29 mouse cellular contexts compared by ENCODE assay signal in genomic region chr12:110902106-110902505, GRCm38 (mm10). TPM values are rescaled to one million over a fixed set of nuclear protein-coding genes. Genes with fewer than 3 reads are reported as not detected.
DNase-seq lines count a peak whose midpoint lies in the region; ATAC-seq and TF ChIP-seq lines count a peak whose summit lies in the region.
"Had no signal": no experiment of that assay in that cellular context is flagged by ENCODE, and none has a peak within 500 bp of the region (broad histone marks: within the 10 kb centered on the region; RNA-seq: fewer than 3 reads in every experiment).

No protein-coding gene starts in this region.

- ATAC-seq in forebrain, embryonic 14.5 days, result no peak
- no peak for ATAC-seq in forebrain, embryonic 12.5 days (ENCODE audit: low FRiP score)
- no peak for ATAC-seq in megakaryocyte-erythroid progenitor cell, adult 5-6 weeks (replicated peaks; ENCODE audit: low FRiP score, low TSS enrichment, poor library complexity, severe bottlenecking)
- ATAC-seq: CD4-positive, CD25-positive, alpha-beta regulatory T cell, adult 4 months; forebrain, embryonic 16.5 days; intestine, embryonic 15.5 days; liver, embryonic 12.5 days; liver, postnatal 0 days had no signal

- TF ChIP-seq POLR2A in brain, embryonic 14.5 days (IDR thresholded peaks at IDR 0.05; ENCODE audit: borderline replicate concordance, extremely low read depth, insufficient read depth, insufficient read length, poor library complexity, severe bottlenecking), result no peak

- no peak overlapping the region for H3K9ac ChIP-seq in forebrain, embryonic 14.5 days (ENCODE audit: low read length)
- H3K9ac ChIP-seq in forebrain, embryonic 12.5 days, result no peak overlapping the region
- H3K9ac ChIP-seq: hindbrain, embryonic 15.5 days; intestine, embryonic 15.5 days; liver, embryonic 12.5 days; liver, postnatal 0 days had no signal

- intact Hi-C loops in left cerebral cortex, adult 2 months (cut with DNase I), result no loop called here

- H3K4me3 ChIP-seq in forebrain, embryonic 14.5 days (ENCODE audit: low read depth, low read length), result no peak overlapping the region
- no peak overlapping the region for H3K4me3 ChIP-seq in forebrain, embryonic 12.5 days (replicated peaks)
- no peak overlapping the region for H3K4me3 ChIP-seq in left cerebral cortex, adult 2 months
- H3K4me3 ChIP-seq: hindbrain, embryonic 10.5 days; hindbrain, embryonic 15.5 days; intestine, embryonic 15.5 days; liver, embryonic 12.5 days had no signal

- 73% methylated on average over 4 of the region's 4 CpGs for WGBS in forebrain, embryonic 14.5 days
- WGBS in forebrain, embryonic 12.5 days, result 83% methylated on average over 4 of the region's 4 CpGs

- H3K4me2 ChIP-seq in forebrain, embryonic 14.5 days (ENCODE audit: low read length), result no peak overlapping the region
- H3K4me2 ChIP-seq in forebrain, embryonic 12.5 days, result no peak overlapping the region
- H3K4me2 ChIP-seq: hindbrain, embryonic 15.5 days; intestine, embryonic 15.5 days; liver, embryonic 12.5 days; midbrain, embryonic 11.5 days had no signal

- no peak for TF ChIP-seq CTCF in left cerebral cortex, adult 2 months (IDR thresholded peaks at IDR 0.05)
- TF ChIP-seq CTCF in brain, embryonic 14.5 days (IDR thresholded peaks at IDR 0.05; ENCODE audit: borderline replicate concordance, extremely low read depth, insufficient read depth, insufficient read length), result no peak

- no peaks in the 10 kb centered on the region for H3K4me1 ChIP-seq in forebrain, embryonic 14.5 days (ENCODE audit: control insufficient read depth, insufficient read depth, low read length)
- H3K4me1 ChIP-seq in forebrain, embryonic 12.5 days, result no peaks in the 10 kb centered on the region
- H3K4me1 ChIP-seq: hindbrain, embryonic 10.5 days; hindbrain, embryonic 15.5 days; intestine, embryonic 15.5 days; liver, embryonic 12.5 days had no signal

- H3K9me3 ChIP-seq in forebrain, embryonic 14.5 days (replicated peaks; ENCODE audit: control insufficient read depth, low read length), result no peaks in the 10 kb centered on the region
- no peaks in the 10 kb centered on the region for H3K9me3 ChIP-seq in forebrain, embryonic 12.5 days
- H3K9me3 ChIP-seq: hindbrain, embryonic 10.5 days; hindbrain, embryonic 15.5 days; intestine, embryonic 15.5 days; liver, embryonic 12.5 days had no signal

- no peaks in the 10 kb centered on the region for H3K27me3 ChIP-seq in forebrain, embryonic 14.5 days (replicated peaks; ENCODE audit: control insufficient read depth, insufficient read depth, low read length)
- no peaks in the 10 kb centered on the region for H3K27me3 ChIP-seq in forebrain, embryonic 12.5 days
- H3K27me3 ChIP-seq: hindbrain, embryonic 15.5 days; intestine, embryonic 15.5 days; liver, embryonic 12.5 days had no signal

- H3K36me3 ChIP-seq in forebrain, embryonic 14.5 days (ENCODE audit: control insufficient read depth, insufficient read depth, low read length), result peaks cover 7% of the 10 kb centered on the region; the same call in 1 of the 2 replicates
- peaks cover 5% of the 10 kb centered on the region; the same call in 1 of the 2 replicates for H3K36me3 ChIP-seq in forebrain, embryonic 12.5 days (replicated peaks)
- H3K36me3 ChIP-seq: hindbrain, embryonic 15.5 days; intestine, embryonic 15.5 days had no signal

- H3K27ac ChIP-seq in forebrain, embryonic 14.5 days (ENCODE audit: low read depth, low read length), result no peak overlapping the region
- no peak overlapping the region for H3K27ac ChIP-seq in forebrain, embryonic 12.5 days
- H3K27ac ChIP-seq in left cerebral cortex, adult 2 months, result peak overlapping the region; percentile 55; the same call in 1 of the 2 replicates
- H3K27ac ChIP-seq: hindbrain, embryonic 10.5 days; hindbrain, embryonic 15.5 days; intestine, embryonic 15.5 days; kidney, postnatal 0 days; liver, embryonic 12.5 days; stomach, postnatal 0 days had no signal

- peak; percentile 1 for DNase-seq in forebrain, embryonic 14.5 days (ENCODE audit: low spot score)
- no peak for DNase-seq in left cerebral cortex, adult 2 months (ENCODE audit: extremely low spot score in 1 of 2, low spot score in 2 of 2)
- no peak for DNase-seq in left cerebral cortex, adult 8-10 months (ENCODE audit: low spot score in 2 of 2)
- DNase-seq in 3134 (ENCODE audit: extremely low read depth, insufficient read length, low spot score), result peak; percentile 18
- peak; percentile 29 for DNase-seq in brain, embryonic 14.5 days (ENCODE audit: low read depth)
- no peak for DNase-seq in c-Kit-positive CD71-positive TER-119-positive erythroid progenitor cells, embryonic 14.5 days (ENCODE audit: low spot score)
- DNase-seq: adrenal gland, postnatal 36 days; cerebellum, adult 11 months; cerebellum, adult 9-11 months; gastrocnemius, postnatal 10 days; heart, postnatal 14 days; kidney, adult 8-10 months; kidney, postnatal 4 days; left cerebral cortex, postnatal 4 days; liver, postnatal 0 days; right cerebral cortex, postnatal 4 days; thymus, adult 18-20 months; thymus, postnatal 25 days had no signal

RNA-seq across cellular contexts. Expression of gene Tecpr2, which starts 13.0 kb away (rescaled TPM):
- 3.8 and 5.9 TPM in 2 replicates for polyA plus RNA-seq in forebrain, embryonic 14.5 days (2014; fragmentation: Nextera tagmentation; extraction: Ambion mirVana)
- 8.3 and 8.8 TPM in 2 replicates for polyA plus RNA-seq in forebrain, embryonic 12.5 days (2016; fragmentation: Nextera tagmentation; extraction: Ambion mirVana)
- total RNA-seq in left cerebral cortex, adult 2 months (2021), result 10 to 100 TPM; 46.7 to 50.0 TPM
- 10 to 100 TPM; 45.8 to 51.8 (median 49.3) TPM for total RNA-seq in left cerebral cortex, adult 8-10 months (2022)
- polyA plus RNA-seq in brain, embryonic 14.5 days (2012; rRNA removed), result 16.5 and 18.3 TPM in 2 replicates
- total RNA-seq in megakaryocyte-erythroid progenitor cell, adult 5-6 weeks (2014; fragmentation: Nextera tagmentation), result 4.5 and 5.7 TPM in 2 replicates
- 3.7 and 5.5 TPM in 2 replicates for total RNA-seq in megakaryocyte-erythroid progenitor cell, adult 5-6 weeks (2017)

RNA-seq across cellular contexts. Expression of gene Cinp, which starts 13.2 kb away (rescaled TPM):
- 86.2 and 87.5 TPM in 2 replicates for polyA plus RNA-seq in forebrain, embryonic 14.5 days (2014; fragmentation: Nextera tagmentation; extraction: Ambion mirVana)
- 67.3 and 77.2 TPM in 2 replicates for polyA plus RNA-seq in forebrain, embryonic 12.5 days (2016; fragmentation: Nextera tagmentation; extraction: Ambion mirVana)
- 100 to 1,000 TPM in 1 of 2 experiments, 10 to 100 TPM in 1; 94.4 to 107 TPM for total RNA-seq in left cerebral cortex, adult 2 months (2021)
- 10 to 100 TPM; 76.5 to 77.3 (median 76.7) TPM for total RNA-seq in left cerebral cortex, adult 8-10 months (2022)
- polyA plus RNA-seq in brain, embryonic 14.5 days (2012; rRNA removed), result 70.0 and 78.0 TPM in 2 replicates
- total RNA-seq in megakaryocyte-erythroid progenitor cell, adult 5-6 weeks (2014; fragmentation: Nextera tagmentation), result 71.9 and 72.2 TPM in 2 replicates
- 138 and 161 TPM in 2 replicates for total RNA-seq in megakaryocyte-erythroid progenitor cell, adult 5-6 weeks (2017)

RNA-seq across cellular contexts. Expression of gene Zfp839, which starts 52.1 kb away (rescaled TPM):
- 0.81 and 0.88 TPM in 2 replicates for polyA plus RNA-seq in forebrain, embryonic 14.5 days (2014; fragmentation: Nextera tagmentation; extraction: Ambion mirVana)
- 4.8 and 5.0 TPM in 2 replicates for polyA plus RNA-seq in forebrain, embryonic 12.5 days (2016; fragmentation: Nextera tagmentation; extraction: Ambion mirVana)
- total RNA-seq in left cerebral cortex, adult 2 months (2021), result 10 to 100 TPM; 11.4 to 12.3 TPM
- 10 to 100 TPM; 12.3 to 15.5 (median 13.0) TPM for total RNA-seq in left cerebral cortex, adult 8-10 months (2022)
- 3.7 and 4.1 TPM in 2 replicates for polyA plus RNA-seq in brain, embryonic 14.5 days (2012; rRNA removed)
- 5.9 and 6.6 TPM in 2 replicates for total RNA-seq in megakaryocyte-erythroid progenitor cell, adult 5-6 weeks (2014; fragmentation: Nextera tagmentation)
- total RNA-seq in megakaryocyte-erythroid progenitor cell, adult 5-6 weeks (2017), result 3.8 and 5.4 TPM in 2 replicates

Comparison
In these comparisons a context has a peak if more than half of its experiments do, and no peak if none do; other contexts are left out.
1. DNase-seq: peak in forebrain, embryonic 14.5 days (single experiment), 3134 (single experiment) and brain, embryonic 14.5 days (single experiment); none in left cerebral cortex, adult 2 months (0 of 2), left cerebral cortex, adult 8-10 months (0 of 2) and c-Kit-positive CD71-positive TER-119-positive erythroid progenitor cells, embryonic 14.5 days (single experiment).
2. RNA of gene Tecpr2, which starts 13.0 kb away (total RNA-seq): 45.8 to 51.8 TPM in left cerebral cortex, adult 8-10 months and 46.7 to 50.0 TPM in left cerebral cortex, adult 2 months; 3.7 to 5.7 TPM in megakaryocyte-erythroid progenitor cell, adult 5-6 weeks; every median in the first group is over 4 times any median in the second.